Mouse (Mus musculus): ENCODE data around the gene Chl1. TPM values are rescaled to one million over a fixed set of nuclear protein-coding genes. Genes with fewer than 3 reads are reported as not detected.

Gene Chl1
- polyA plus RNA-seq, 2 experiments: 2.0 to 4.9 TPM

DNA sequence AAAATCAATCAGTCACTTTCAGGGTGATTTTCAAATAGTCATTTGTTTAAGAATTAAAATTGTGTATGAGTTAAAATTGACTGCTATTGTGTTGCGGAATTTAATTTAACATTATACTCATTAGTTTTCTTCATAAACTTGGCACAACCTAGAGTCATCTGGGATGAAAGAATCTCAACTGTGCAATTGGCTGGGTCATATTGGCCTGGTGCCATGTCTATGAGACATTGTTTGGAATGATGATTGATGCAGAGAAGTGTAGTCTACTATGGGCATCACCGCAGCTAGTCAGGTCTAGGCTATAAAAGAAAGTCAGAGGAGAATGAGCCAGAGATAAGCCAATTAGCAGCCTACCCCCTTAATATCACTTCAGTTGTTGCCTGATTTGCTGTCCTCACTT is 148.8 kb downstream of the Chl1 start:
- Histone ChIP-seq H3K9ac (ENCODE audit: low read depth, low read length, severe bottlenecking) (no peak overlapping the region), H3K4me1 (ENCODE audit: control insufficient read depth, insufficient read depth, low read length) (no peaks in the 10 kb centered on the region), H3K9me3 (ENCODE audit: control insufficient read depth, low read length) (no peaks in the 10 kb centered on the region), H3K36me3 (ENCODE audit: control insufficient read depth, insufficient read depth, low read length) (no peaks in the 10 kb centered on the region), H3K27ac (replicated peaks; ENCODE audit: low read depth, low read length) (no peak overlapping the region), H3K4me3 (replicated peaks; ENCODE audit: low read length) (no peak overlapping the region), H3K27me3 (ENCODE audit: control insufficient read depth, insufficient read depth, low read length) (no peaks in the 10 kb centered on the region), H3K4me2 (replicated peaks; ENCODE audit: low read depth, low read length, severe bottlenecking) (no peak overlapping the region)
- DNase-seq (ENCODE audit: low spot score): no peak
- TF ChIP-seq POLR2A (IDR thresholded peaks at IDR 0.05; ENCODE audit: borderline replicate concordance, extremely low read depth, insufficient read depth, insufficient read length): no peak
- no peak for ATAC-seq (ENCODE audit: low FRiP score, low read depth)
- 94% methylated on average over 2 of the region's 2 CpGs for WGBS

DNA sequence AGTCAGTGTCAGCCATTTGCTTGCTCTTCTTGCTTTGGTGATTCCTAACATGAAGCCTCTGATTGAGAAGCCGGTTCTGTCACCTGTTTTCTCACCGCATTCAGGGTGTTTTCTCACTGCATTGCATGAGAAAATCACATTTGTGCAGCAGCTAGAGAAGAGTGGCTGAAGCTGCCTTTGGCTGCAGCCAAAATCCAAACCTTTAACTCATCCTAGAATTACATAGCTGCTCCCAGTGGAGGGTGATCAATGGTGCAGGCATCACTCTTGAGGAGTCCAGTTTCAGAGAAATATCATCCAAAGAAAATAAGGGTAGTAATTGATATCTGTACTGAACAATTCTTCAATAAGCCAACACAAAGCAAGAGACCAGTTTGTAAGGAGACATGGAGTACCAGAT is 154.8 kb downstream of the Chl1 start:
- Histone ChIP-seq H3K9me3 (ENCODE audit: control insufficient read depth, low read length) (no peaks in the 10 kb centered on the region), H3K27me3 (ENCODE audit: control insufficient read depth, insufficient read depth, low read length) (no peaks in the 10 kb centered on the region), H3K36me3 (ENCODE audit: control insufficient read depth, insufficient read depth, low read length) (no peaks in the 10 kb centered on the region), H3K4me2 (replicated peaks; ENCODE audit: low read depth, low read length, severe bottlenecking) (no peak overlapping the region), H3K4me3 (replicated peaks; ENCODE audit: low read length) (no peak overlapping the region), H3K9ac (ENCODE audit: low read depth, low read length, severe bottlenecking) (no peak overlapping the region), H3K4me1 (ENCODE audit: control insufficient read depth, insufficient read depth, low read length) (no peaks in the 10 kb centered on the region), H3K27ac (replicated peaks; ENCODE audit: low read depth, low read length) (no peak overlapping the region)
- 90% methylated on average over 2 of the region's 2 CpGs for WGBS
- no peak for TF ChIP-seq POLR2A (IDR thresholded peaks at IDR 0.05; ENCODE audit: borderline replicate concordance, extremely low read depth, insufficient read depth, insufficient read length)
- ATAC-seq (ENCODE audit: low FRiP score, low read depth): no peak
- no peak for DNase-seq (ENCODE audit: low spot score)

DNA sequence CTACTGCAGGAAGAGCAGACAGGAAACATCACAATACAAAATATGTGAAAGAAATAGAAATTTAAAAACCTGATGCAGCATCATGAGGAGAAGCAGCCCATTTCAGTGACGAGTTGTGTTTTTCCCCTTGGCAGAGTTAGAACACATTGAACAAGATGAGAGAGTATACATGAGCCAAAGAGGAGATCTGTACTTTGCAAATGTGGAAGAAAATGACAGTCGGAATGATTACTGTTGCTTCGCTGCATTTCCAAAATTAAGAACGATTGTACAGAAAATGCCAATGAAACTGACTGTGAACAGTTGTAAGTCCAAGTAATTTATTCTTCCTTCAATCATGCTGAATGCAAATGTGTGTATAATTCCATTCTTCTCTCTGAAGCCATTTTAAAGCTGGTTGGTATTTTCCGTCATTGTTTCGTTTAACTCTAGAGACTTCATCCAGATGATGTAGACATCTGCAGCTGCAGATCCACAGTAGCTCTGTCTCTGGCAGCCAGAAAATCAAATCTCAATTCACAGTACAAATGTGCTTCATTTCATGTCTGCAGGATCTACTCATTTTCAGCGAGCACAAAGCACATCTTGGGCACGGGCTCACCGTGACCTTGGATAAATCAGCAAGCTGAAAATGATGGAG is 155.4 kb downstream of the Chl1 start:
- ATAC-seq (ENCODE audit: low FRiP score, low read depth) (no peak), DNase-seq (ENCODE audit: low spot score) (no peak)
- WGBS: 85% methylated on average over 9 of the region's 9 CpGs
- H3K4me3 ChIP-seq (replicated peaks; ENCODE audit: low read length): no peak overlapping the region
- no peaks in the 10 kb centered on the region for H3K27me3 ChIP-seq (ENCODE audit: control insufficient read depth, insufficient read depth, low read length)
- TF ChIP-seq POLR2A (IDR thresholded peaks at IDR 0.05; ENCODE audit: borderline replicate concordance, extremely low read depth, insufficient read depth, insufficient read length): no peak
- no peaks in the 10 kb centered on the region for H3K4me1 ChIP-seq (ENCODE audit: control insufficient read depth, insufficient read depth, low read length)
- H3K36me3 ChIP-seq (ENCODE audit: control insufficient read depth, insufficient read depth, low read length): no peaks in the 10 kb centered on the region
- no peak overlapping the region for H3K27ac ChIP-seq (replicated peaks; ENCODE audit: low read depth, low read length)
- H3K4me2 ChIP-seq (replicated peaks; ENCODE audit: low read depth, low read length, severe bottlenecking): no peak overlapping the region
- no peak overlapping the region for H3K9ac ChIP-seq (ENCODE audit: low read depth, low read length, severe bottlenecking)
- H3K9me3 ChIP-seq (ENCODE audit: control insufficient read depth, low read length): no peaks in the 10 kb centered on the region

DNA sequence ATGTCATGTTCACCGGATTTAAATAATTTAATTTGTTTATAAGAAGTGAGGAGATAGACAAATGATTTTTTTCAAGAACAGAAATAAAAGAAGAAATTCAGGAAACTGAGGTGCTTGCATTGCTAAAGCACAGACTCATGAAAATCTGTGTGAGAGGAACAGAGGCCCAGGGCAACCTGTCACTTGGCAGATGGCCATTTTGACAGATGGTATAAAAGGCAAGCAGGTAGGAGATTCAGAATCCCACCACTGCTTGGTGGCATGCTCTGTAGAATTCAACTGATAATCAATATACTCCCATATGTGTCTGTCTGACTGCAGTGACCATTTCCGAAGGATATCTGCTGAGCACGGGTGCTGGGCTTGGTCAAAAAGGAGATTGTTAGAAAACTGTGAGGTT is 162.7 kb downstream of the Chl1 start:
- no peak for TF ChIP-seq POLR2A (IDR thresholded peaks at IDR 0.05; ENCODE audit: borderline replicate concordance, extremely low read depth, insufficient read depth, insufficient read length)
- Histone ChIP-seq H3K27me3 (ENCODE audit: control insufficient read depth, insufficient read depth, low read length) (no peaks in the 10 kb centered on the region), H3K9me3 (ENCODE audit: control insufficient read depth, low read length) (no peaks in the 10 kb centered on the region), H3K4me1 (ENCODE audit: control insufficient read depth, insufficient read depth, low read length) (no peaks in the 10 kb centered on the region), H3K4me2 (replicated peaks; ENCODE audit: low read depth, low read length, severe bottlenecking) (no peak overlapping the region), H3K27ac (replicated peaks; ENCODE audit: low read depth, low read length) (no peak overlapping the region), H3K4me3 (replicated peaks; ENCODE audit: low read length) (no peak overlapping the region), H3K36me3 (ENCODE audit: control insufficient read depth, insufficient read depth, low read length) (no peaks in the 10 kb centered on the region), H3K9ac (ENCODE audit: low read depth, low read length, severe bottlenecking) (no peak overlapping the region)
- WGBS: 93% methylated on average over 3 of the region's 3 CpGs
- ATAC-seq (ENCODE audit: low FRiP score, low read depth): no peak
- DNase-seq (ENCODE audit: low spot score): no peak

DNA sequence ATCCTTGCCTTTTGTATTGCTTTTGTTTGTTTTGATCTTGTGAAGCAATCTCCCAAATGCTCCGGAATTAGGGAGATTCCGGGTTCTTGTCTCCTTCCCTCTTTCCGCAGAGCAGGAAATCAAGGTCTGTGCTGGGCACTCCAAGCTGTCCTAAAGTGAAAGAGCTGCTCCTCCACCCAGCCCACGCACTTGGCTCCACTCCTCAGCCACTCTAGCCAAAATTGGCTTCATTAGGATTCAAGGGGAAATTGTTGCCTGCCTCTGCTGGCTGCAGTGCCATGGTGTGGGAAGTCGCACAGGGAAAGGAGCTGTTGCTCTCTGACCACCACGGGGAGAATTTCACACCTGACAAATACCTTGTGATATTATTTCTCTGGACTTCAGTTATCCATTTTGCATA is 163.9 kb downstream of the Chl1 start:
- H3K36me3 ChIP-seq (ENCODE audit: control insufficient read depth, insufficient read depth, low read length): no peaks in the 10 kb centered on the region
- H3K4me1 ChIP-seq (ENCODE audit: control insufficient read depth, insufficient read depth, low read length): no peaks in the 10 kb centered on the region
- no peak overlapping the region for H3K27ac ChIP-seq (replicated peaks; ENCODE audit: low read depth, low read length)
- no peak for TF ChIP-seq POLR2A (IDR thresholded peaks at IDR 0.05; ENCODE audit: borderline replicate concordance, extremely low read depth, insufficient read depth, insufficient read length)
- no peak for ATAC-seq (ENCODE audit: low FRiP score, low read depth)
- H3K27me3 ChIP-seq (ENCODE audit: control insufficient read depth, insufficient read depth, low read length): no peaks in the 10 kb centered on the region
- no peak overlapping the region for H3K4me2 ChIP-seq (replicated peaks; ENCODE audit: low read depth, low read length, severe bottlenecking)
- H3K9ac ChIP-seq (ENCODE audit: low read depth, low read length, severe bottlenecking): no peak overlapping the region
- H3K4me3 ChIP-seq (replicated peaks; ENCODE audit: low read length): no peak overlapping the region
- H3K9me3 ChIP-seq (ENCODE audit: control insufficient read depth, low read length): no peaks in the 10 kb centered on the region
- WGBS: 48% methylated on average over 6 of the region's 6 CpGs
- DNase-seq (ENCODE audit: low spot score): no peak

DNA sequence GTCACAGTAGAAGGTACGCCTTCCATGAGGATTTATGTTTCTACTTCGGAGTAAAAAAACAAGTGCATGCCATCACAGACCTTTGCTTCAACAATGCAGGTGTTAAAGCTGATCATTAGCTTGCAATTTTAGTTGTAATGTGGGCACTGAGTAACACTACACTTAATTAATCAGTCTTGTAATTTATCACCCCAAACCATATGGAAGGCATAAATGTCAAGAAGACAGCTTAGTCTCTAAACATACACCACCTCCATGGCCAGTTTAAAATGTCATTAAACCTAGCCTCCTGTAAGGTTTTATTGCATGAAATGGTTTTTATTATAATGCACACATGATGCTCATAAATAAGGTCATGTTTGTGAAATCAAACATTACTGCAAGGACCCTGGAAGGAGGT is 164.8 kb downstream of the Chl1 start:
- Histone ChIP-seq H3K27me3 (ENCODE audit: control insufficient read depth, insufficient read depth, low read length) (no peaks in the 10 kb centered on the region), H3K4me3 (replicated peaks; ENCODE audit: low read length) (no peak overlapping the region), H3K27ac (replicated peaks; ENCODE audit: low read depth, low read length) (no peak overlapping the region), H3K36me3 (ENCODE audit: control insufficient read depth, insufficient read depth, low read length) (no peaks in the 10 kb centered on the region), H3K4me1 (ENCODE audit: control insufficient read depth, insufficient read depth, low read length) (no peaks in the 10 kb centered on the region), H3K9ac (ENCODE audit: low read depth, low read length, severe bottlenecking) (no peak overlapping the region), H3K4me2 (replicated peaks; ENCODE audit: low read depth, low read length, severe bottlenecking) (no peak overlapping the region), H3K9me3 (ENCODE audit: control insufficient read depth, low read length) (no peaks in the 10 kb centered on the region)
- 5% methylated on average over 2 of the region's 2 CpGs for WGBS
- no peak for ATAC-seq (ENCODE audit: low FRiP score, low read depth)
- DNase-seq (ENCODE audit: low spot score): no peak
- no peak for TF ChIP-seq POLR2A (IDR thresholded peaks at IDR 0.05; ENCODE audit: borderline replicate concordance, extremely low read depth, insufficient read depth, insufficient read length)

All from limb, embryonic 14.5 days (tissue).